Mouse (Mus musculus) CH12.LX (cell line): ENCODE data around the gene Cx3cl1. TPM values are rescaled to one million over a fixed set of nuclear protein-coding genes. Genes with fewer than 3 reads are reported as not detected.

Experiments
- DNase-seq: peaks from one replicate; pipeline ENCODE4 v3.0.0-alpha.2; 2013; ENCODE audit errors: extremely low read depth
- H3K27ac ChIP-seq: 2 replicates; pipeline ENCODE4 v1.5.1; 2012; ENCODE audit warnings: low read depth, mild to moderate bottlenecking, control low read depth, moderate library complexity; ENCODE audit not compliant: insufficient read depth
- H3K27me3 ChIP-seq: replicated peaks from 2 replicates; pipeline ENCODE3; 2012; ENCODE audit warnings: inconsistent platforms
- H3K36me3 ChIP-seq, 2 experiments: replicated peaks in 1 of 2; 2 replicates each; pipeline versions ENCODE3 to v1.6.1; 2012; ENCODE audit warnings: inconsistent platforms in 1 of 2, low read length in 1 of 2, mild to moderate bottlenecking in 1 of 2, mixed read lengths in 1 of 2, moderate library complexity in 1 of 2; ENCODE audit not compliant: control insufficient read depth in 1 of 2, insufficient read depth in 1 of 2
- H3K4me1 ChIP-seq, 2 experiments: 2 replicates each; pipeline ENCODE4 v1.6.1; 2012; ENCODE audit warnings: inconsistent platforms in 1 of 2, moderate library complexity in 1 of 2; ENCODE audit not compliant: insufficient read depth in 2 of 2, control insufficient read depth in 1 of 2
- H3K4me2 ChIP-seq: 2 replicates; pipeline ENCODE4 v1.6.1; 2012; ENCODE audit warnings: low read depth, mild to moderate bottlenecking, control low read depth; ENCODE audit not compliant: poor library complexity, insufficient read depth, severe bottlenecking
- H3K4me3 ChIP-seq, 3 experiments: fragments of 150-350 bp in 1 of 3; sonication (generic) in 1 of 3; replicated peaks in 1 of 3; 2 replicates each; pipeline versions ENCODE3 to v1.5.1; 2011 to 2012; ENCODE audit warnings: low read depth in 2 of 3, low read length in 2 of 3, mild to moderate bottlenecking in 2 of 3, moderate library complexity in 2 of 3, control low read depth in 1 of 3, improper control_type of control experiment in 1 of 3, inconsistent platforms in 1 of 3, mixed read lengths in 1 of 3; ENCODE audit not compliant: poor library complexity in 1 of 3
- H3K79me2 ChIP-seq: replicated peaks from 2 replicates; pipeline ENCODE4 v1.6.1; 2012; ENCODE audit warnings: mild to moderate bottlenecking, moderate library complexity; ENCODE audit not compliant: control insufficient read depth, poor library complexity, insufficient read depth, severe bottlenecking; ENCODE audit errors: extremely low read depth
- H3K9ac ChIP-seq: 2 replicates; pipeline ENCODE4 v1.6.1; 2012; ENCODE audit warnings: low read depth, mild to moderate bottlenecking, control low read depth, moderate library complexity; ENCODE audit not compliant: insufficient read depth
- H3K9me3 ChIP-seq: replicated peaks from 2 replicates; pipeline ENCODE3; 2012; ENCODE audit warnings: low read length, inconsistent platforms, mixed read lengths
- CHD1 ChIP-seq: IDR thresholded peaks from 2 replicates; pipeline ENCODE4 v1.6.1; 2012; ENCODE audit warnings: low read depth, low read length, improper control_type of control experiment, inconsistent platforms
- CHD2 ChIP-seq: IDR thresholded peaks from 2 replicates; pipeline ENCODE4 v1.6.1; 2011; ENCODE audit warnings: low read length, improper control_type of control experiment
- CTCF ChIP-seq, 2 experiments: IDR thresholded peaks in 1 of 2; conservative IDR thresholded peaks in 1 of 2; 2 replicates each; pipeline ENCODE4 v1.5.1; 2011 to 2012; ENCODE audit warnings: low read depth in 2 of 2, low read length in 2 of 2, improper control_type of control experiment in 1 of 2, inconsistent platforms in 1 of 2, mild to moderate bottlenecking in 1 of 2, moderate library complexity in 1 of 2
- E2F4 ChIP-seq: IDR thresholded peaks from 2 replicates; pipeline ENCODE4 v1.6.1; 2011; ENCODE audit warnings: low read depth, low read length, improper control_type of control experiment; ENCODE audit not compliant: insufficient replicate concordance
- ETS1 ChIP-seq: conservative IDR thresholded peaks from 2 replicates; pipeline ENCODE4 v1.6.1; 2012; ENCODE audit warnings: low read depth, mild to moderate bottlenecking, inconsistent platforms, low read length, improper control_type of control experiment, moderate library complexity
- GABPA ChIP-seq: IDR thresholded peaks from 2 replicates; pipeline ENCODE4 v1.6.1; 2012; ENCODE audit warnings: low read depth, low read length, improper control_type of control experiment, inconsistent platforms; ENCODE audit not compliant: insufficient replicate concordance
- HCFC1 ChIP-seq: IDR thresholded peaks from 2 replicates; pipeline ENCODE4 v1.6.1; 2012; ENCODE audit warnings: low read depth, mild to moderate bottlenecking, inconsistent platforms, low read length, improper control_type of control experiment
- JUN ChIP-seq: IDR thresholded peaks from 2 replicates; pipeline ENCODE4 v1.6.1; 2011; ENCODE audit warnings: low read depth, mild to moderate bottlenecking, low read length, improper control_type of control experiment, moderate library complexity; ENCODE audit not compliant: insufficient read depth
- MEF2A ChIP-seq: IDR thresholded peaks from 2 replicates; pipeline ENCODE4 v1.6.1; 2014; ENCODE audit warnings: low read depth, mild to moderate bottlenecking, inconsistent platforms, low read length, improper control_type of control experiment, borderline replicate concordance
- NELFE ChIP-seq: IDR thresholded peaks from 2 replicates; pipeline ENCODE4 v1.6.1; 2011; ENCODE audit warnings: low read depth, low read length, improper control_type of control experiment
- NRF1 ChIP-seq: IDR thresholded peaks from 2 replicates; pipeline ENCODE4 v1.6.1; 2014; ENCODE audit warnings: low read depth, mild to moderate bottlenecking, inconsistent platforms, low read length, improper control_type of control experiment, moderate library complexity
- PAX5 ChIP-seq: IDR thresholded peaks from 2 replicates; pipeline ENCODE4 v1.6.1; 2012; ENCODE audit warnings: low read length, inconsistent platforms, mixed read lengths
- POLR2A ChIP-seq: IDR thresholded peaks from 2 replicates; pipeline ENCODE4 v1.6.1; 2011; ENCODE audit warnings: low read depth, mild to moderate bottlenecking, improper control_type of control experiment, low read length
- POLR2AphosphoS2 ChIP-seq: IDR thresholded peaks from 2 replicates; pipeline ENCODE4 v1.6.1; 2011; ENCODE audit warnings: low read depth, low read length, improper control_type of control experiment
- RAD21 ChIP-seq: IDR thresholded peaks from 2 replicates; pipeline ENCODE4 v1.6.1; 2011; ENCODE audit warnings: low read depth, mild to moderate bottlenecking, low read length, improper control_type of control experiment, moderate library complexity
- RCOR1 ChIP-seq: conservative IDR thresholded peaks from 2 replicates; pipeline ENCODE4 v1.6.1; 2012; ENCODE audit warnings: low read depth, mild to moderate bottlenecking, inconsistent platforms, low read length, improper control_type of control experiment
- SMC3 ChIP-seq: IDR thresholded peaks from 2 replicates; pipeline ENCODE4 v1.6.1; 2011; ENCODE audit warnings: low read depth, low read length, improper control_type of control experiment
- TBP ChIP-seq: conservative IDR thresholded peaks from 2 replicates; pipeline ENCODE4 v1.6.1; 2011; ENCODE audit warnings: low read depth, low read length, improper control_type of control experiment
- USF1 ChIP-seq: IDR thresholded peaks from 2 replicates; pipeline ENCODE4 v1.6.1; 2014; ENCODE audit warnings: low read depth, mild to moderate bottlenecking, inconsistent platforms, low read length, improper control_type of control experiment
- ZC3H11A ChIP-seq: IDR thresholded peaks from 2 replicates; pipeline ENCODE4 v1.6.1; 2012; ENCODE audit warnings: low read depth, mild to moderate bottlenecking, inconsistent platforms, low read length, improper control_type of control experiment
- ZKSCAN1 ChIP-seq: IDR thresholded peaks from 2 replicates; pipeline ENCODE4 v1.6.1; 2012; ENCODE audit warnings: low read depth, inconsistent platforms, low read length, improper control_type of control experiment, borderline replicate concordance
- ZMIZ1 ChIP-seq: IDR thresholded peaks from 2 replicates; pipeline ENCODE4 v1.6.1; 2012; ENCODE audit warnings: low read depth, mild to moderate bottlenecking, inconsistent platforms, low read length, improper control_type of control experiment
- ZNF384 ChIP-seq: IDR thresholded peaks from 2 replicates; pipeline ENCODE4 v1.6.1; 2012; ENCODE audit warnings: low read depth, low read length, improper control_type of control experiment, inconsistent platforms
- dilution Hi-C: fragments of 300-500 bp; cut with MboI; formaldehyde crosslinking; loops from 2 replicates; pipeline ENCODE4 v1.14.3; 2020; ENCODE audit warnings: low sequenced_read_pairs; ENCODE audit not compliant: extremely low pct_unique_long_range_greater_than_20kb, extremely low pct_ligation_motif_present
- in situ Hi-C: fragments of 300-500 bp; cut with MboI; formaldehyde crosslinking; loops from 3 replicates; pipeline ENCODE4 v1.14.3; 2019; ENCODE audit warnings: low sequenced_read_pairs, low pct_ligation_motif_present, low pct_unique_long_range_greater_than_20kb, mixed read lengths
- polyA plus RNA-seq: library from polyadenylated mRNA; unstranded; fragments of >175 nt; gene quantifications from 2 replicates; pipeline ENCODE4 v1.2.1, GENCODE M21; 2012; ENCODE audit warnings: low read depth; ENCODE audit not compliant: insufficient read length
- total RNA-seq, 2 experiments: library from RNA; depleted of rRNA; stranded (reverse); fragments of 300-350 nt in 1 of 2; fragments of >200 nt in 1 of 2; gene quantifications; 2 replicates each; pipeline ENCODE4 v1.2.3; 2012 to 2014

Gene Cx3cl1
- total RNA-seq (2012; rRNA removed) (2.5 and 3.7 TPM in 2 replicates), total RNA-seq (2014; rRNA removed) (0.19 TPM in 1 of 2 replicates, not detected in the other), polyA plus RNA-seq (4.2 and 4.6 TPM in 2 replicates)

DNA sequence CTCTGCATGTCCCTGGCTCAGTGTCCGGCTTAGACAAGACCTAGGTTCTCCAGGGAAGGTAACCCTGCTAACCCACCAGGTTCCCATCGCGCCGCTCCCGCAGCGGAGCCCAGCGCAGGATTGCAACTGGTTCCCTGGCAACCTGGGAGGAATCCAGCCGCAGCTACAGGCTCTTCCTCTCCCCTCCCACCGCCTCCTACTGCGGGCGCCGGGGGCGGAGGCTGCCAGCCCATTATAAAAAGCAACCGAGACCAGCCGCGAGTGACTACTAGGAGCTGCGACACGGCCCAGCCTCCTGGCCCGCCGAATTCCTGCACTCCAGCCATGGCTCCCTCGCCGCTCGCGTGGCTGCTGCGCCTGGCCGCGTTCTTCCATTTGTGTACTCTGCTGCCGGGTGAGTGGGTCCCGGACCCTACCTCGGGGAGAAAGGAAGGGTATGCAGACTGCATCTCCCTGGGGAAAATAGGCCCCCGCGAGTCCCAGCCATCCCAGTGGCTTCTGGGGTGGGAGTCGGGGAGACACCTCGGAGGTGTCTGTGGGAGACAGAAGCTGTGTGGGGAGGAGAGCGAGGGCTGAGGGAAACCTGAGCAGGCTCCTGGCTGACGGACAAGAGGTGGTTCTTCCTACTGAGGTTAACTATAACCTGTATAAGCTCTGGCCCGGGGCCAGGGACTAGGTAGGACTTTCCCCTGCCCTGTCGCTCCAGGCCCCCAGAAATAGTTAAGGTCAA, at the start of gene Cx3cl1:
Gene Cx3cl1 (plus strand): TSS at position 69 of the 730 bp plus-strand sequence.
- H3K9ac ChIP-seq, result no peak within 1 kb of the TSS
- in situ Hi-C loops, result no loop called here

DNA sequence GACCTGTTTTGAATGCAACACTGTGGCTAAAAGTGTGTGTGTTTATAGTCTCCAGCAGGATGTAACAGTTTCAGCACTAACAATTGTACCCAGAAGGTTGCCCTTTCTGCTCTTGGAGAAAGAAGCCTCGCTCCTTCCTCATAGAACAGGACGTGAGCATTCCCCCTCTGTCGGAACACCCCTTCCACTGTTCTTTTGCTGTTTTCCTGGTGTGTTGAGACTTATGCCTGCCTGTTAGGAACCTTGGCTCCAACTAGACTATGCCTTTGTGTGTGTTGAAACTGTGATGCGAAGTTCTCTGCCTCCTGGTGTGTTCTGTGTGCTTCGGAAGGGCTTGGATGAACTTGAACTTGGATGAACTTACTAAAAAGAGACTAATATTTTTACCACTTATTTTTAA, 45.8 kb upstream of the Cx3cl1 start:
- in situ Hi-C loops, result no loop called here
- Histone ChIP-seq H3K9me3 (peaks cover 5% of the 10 kb centered on the region), H3K36me3 (no peaks in the 10 kb centered on the region), H3K4me2 (no peak overlapping the region), H3K4me3 (no peak overlapping the region), H3K4me1 (peaks cover 0 to 2% of the 10 kb centered on the region in 2 experiments; a peak in 1 of 4 replicates), H3K9ac (no peak overlapping the region), H3K27me3 (no peaks in the 10 kb centered on the region), H3K27ac (no peak overlapping the region), H3K79me2 (no peaks in the 10 kb centered on the region)
- dilution Hi-C loops, result no loop called here
- DNase-seq, result no peak
- TF ChIP-seq PAX5 (no peak), USF1 (no peak), TBP (no peak), ZMIZ1 (no peak), CHD2 (no peak), POLR2A (no peak), ZC3H11A (no peak), RCOR1 (no peak), NRF1 (no peak), MEF2A (no peak), ZKSCAN1 (no peak), GABPA (no peak)

More for the DNA sequence above, at the start of gene Cx3cl1:
- H3K4me1 ChIP-seq, result peaks cover 21 to 69% of the 10 kb centered on the region in 2 experiments
- dilution Hi-C loops, result no loop called here
- H3K4me3 ChIP-seq, result no peak within 1 kb of the TSS
- H3K36me3 ChIP-seq, result peaks cover 0 to 48% of the 10 kb centered on the region in 2 experiments
- no peak within 1 kb of the TSS for H3K4me2 ChIP-seq
- peaks cover 6% of the 10 kb centered on the region for H3K9me3 ChIP-seq
- H3K79me2 ChIP-seq, result no peaks in the 10 kb centered on the region
- TF ChIP-seq POLR2AphosphoS2 (no peak), SMC3 (no peak), PAX5 (no peak), CTCF (conservative IDR thresholded peaks at IDR 0.05 in 1 of 2, IDR thresholded peaks at IDR 0.05 in 1 of 2; ENCODE audit: low read depth in 2 of 2, low read length in 2 of 2) (no peak), ETS1 (no peak), E2F4 (no peak), MEF2A (no peak), RAD21 (no peak), ZMIZ1 (no peak), CHD1 (no peak), NELFE (no peak), HCFC1 (no peak), CHD2 (no peak), RCOR1 (no peak), ZNF384 (no peak), JUN (no peak)
- no peak for DNase-seq
- no peak within 1 kb of the TSS for H3K27ac ChIP-seq
- H3K27me3 ChIP-seq, result no peaks in the 10 kb centered on the region
